Mouse (Mus musculus): ENCODE data around the gene Fam43a. TPM values are rescaled to one million over a fixed set of nuclear protein-coding genes. Genes with fewer than 3 reads are reported as not detected.

Fam43a gene
- polyA plus RNA-seq, 2 experiments from 2014 or later, result 0.42 to 0.79 TPM

- ATAC-seq, result no peak
Measured at GRCm38 (mm10) chr16:30595835-30596557, 3.5 kb upstream of the Fam43a start.

- ATAC-seq, result peak; percentile 62
Measured at GRCm38 (mm10) chr16:30596959-30597681, 2.4 kb upstream of the Fam43a start.

- ATAC-seq, result no peak
Measured at GRCm38 (mm10) chr16:30600431-30601045, 1.0 kb downstream of the Fam43a start.

- no peak for ATAC-seq
Measured at GRCm38 (mm10) chr16:30601046-30601832, 1.7 kb downstream of the Fam43a start.

GRCm38 (mm10) chr16:30601946-30602345 is 2.4 kb downstream of the Fam43a start:
- no peak for ATAC-seq

GRCm38 (mm10) chr16:30602684-30603530 is 3.4 kb downstream of the Fam43a start:
- no peak for ATAC-seq

- ATAC-seq, result no peak
Measured at GRCm38 (mm10) chr16:30603531-30603842, 4.0 kb downstream of the Fam43a start.

GRCm38 (mm10) chr16:30604061-30604806 is 4.7 kb downstream of the Fam43a start:
- no peak for ATAC-seq

GRCm38 (mm10) chr16:30604807-30605137 is 5.2 kb downstream of the Fam43a start:
- ATAC-seq, result no peak

- ATAC-seq, result no peak
Measured at GRCm38 (mm10) chr16:30605528-30605927, 6.0 kb downstream of the Fam43a start.

- no peak for ATAC-seq
Measured at GRCm38 (mm10) chr16:30607868-30608267, 8.3 kb downstream of the Fam43a start.

GRCm38 (mm10) chr16:30611331-30611730 is 11.8 kb downstream of the Fam43a start:
- ATAC-seq, result no peak

- ATAC-seq, result no peak
Measured at GRCm38 (mm10) chr16:30613122-30613521, 13.6 kb downstream of the Fam43a start.

- no peak for ATAC-seq
Measured at GRCm38 (mm10) chr16:30614122-30614521, 14.6 kb downstream of the Fam43a start.

GRCm38 (mm10) chr16:30614705-30615317 is 15.3 kb downstream of the Fam43a start:
- ATAC-seq, result no peak

GRCm38 (mm10) chr16:30616281-30616680 is 16.8 kb downstream of the Fam43a start:
- ATAC-seq, result no peak

GRCm38 (mm10) chr16:30623645-30624044 is 24.1 kb downstream of the Fam43a start:
- ATAC-seq, result peak; percentile 49

- ATAC-seq, result no peak
Measured at GRCm38 (mm10) chr16:30624640-30625039, 25.1 kb downstream of the Fam43a start.

- no peak for ATAC-seq
Measured at GRCm38 (mm10) chr16:30627586-30628337, 28.2 kb downstream of the Fam43a start.

- no peak for ATAC-seq
Measured at GRCm38 (mm10) chr16:30628401-30628800, 28.9 kb downstream of the Fam43a start.

Measured in activated CD4-positive, CD25-positive, alpha-beta regulatory T cell, adult 4 months (primary cell).